Mouse (Mus musculus) ES-Bruce4 (cell line): ENCODE results near the gene Galk2.

Experiments
- CTCF ChIP-seq: IDR thresholded peaks from one replicate; pipeline ENCODE4 v1.8.1; 2011; ENCODE audit warnings: low read depth, low read length
- EP300 ChIP-seq: IDR thresholded peaks from 2 replicates; pipeline ENCODE4 v1.6.1; 2011; ENCODE audit warnings: low read depth, low read length; ENCODE audit not compliant: insufficient read depth
- POLR2A ChIP-seq: IDR thresholded peaks from one replicate; pipeline ENCODE4 v1.8.1; 2011; ENCODE audit warnings: low read length; ENCODE audit not compliant: insufficient read depth

DNA sequence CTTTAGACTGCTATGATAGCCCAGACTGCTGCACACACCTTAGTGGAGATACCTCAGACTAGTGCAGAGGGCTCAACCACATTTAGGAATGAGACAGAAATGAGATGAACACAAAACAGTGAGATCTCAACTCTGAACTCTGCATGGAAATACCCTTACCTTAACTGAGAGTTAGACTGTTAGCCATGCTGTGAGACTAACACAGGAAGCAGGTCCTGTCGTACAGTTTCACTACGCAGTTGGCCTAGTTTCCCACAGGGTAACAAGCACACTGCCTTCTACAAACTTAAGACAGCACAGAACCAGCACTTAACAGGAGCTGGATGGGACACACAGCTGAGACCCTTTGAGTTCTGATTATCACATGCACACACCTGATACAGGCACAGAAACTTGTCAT is 29.0 kb upstream of the Galk2 start:
- no peak for TF ChIP-seq POLR2A
- no peak for TF ChIP-seq EP300
- TF ChIP-seq CTCF, result no peak
